Mouse (Mus musculus) embryonic facial prominence, embryonic 14.5 days (tissue): Measurements from ENCODE around the gene Dhx30. TPM values are rescaled to one million over a fixed set of nuclear protein-coding genes. Genes with fewer than 3 reads are reported as not detected.
"Not testable (repeated sequence)": the region's sequence is repeated elsewhere in the genome, so short reads cannot be mapped to it uniquely, and the experiment has no call there.

ENCODE experiments used
- ATAC-seq: fragments of 200-750 bp; cut with Nextera tagmentation; 2 replicates; pipeline ENCODE4 v1.8.0; 2017; ENCODE audit warnings: low read depth, moderate number of reproducible peaks, moderate TSS enrichment
- DNase-seq: peaks from one replicate; pipeline ENCODE4 v3.0.0-alpha.2; 2015; ENCODE audit warnings: low spot score
- H3K27ac ChIP-seq: fragments of 300-500 bp; sonication (generic); replicated peaks from 2 replicates; pipeline ENCODE4 v1.5.1; 2014; ENCODE audit warnings: low read depth, mild to moderate bottlenecking, low read length, moderate library complexity
- H3K27me3 ChIP-seq: fragments of 300-500 bp; sonication (generic); replicated peaks from 2 replicates; pipeline ENCODE4 v1.6.1; 2014; ENCODE audit warnings: low read length; ENCODE audit not compliant: control insufficient read depth, insufficient read depth
- H3K36me3 ChIP-seq: fragments of 300-500 bp; sonication (generic); 2 replicates; pipeline ENCODE4 v1.6.1; 2014; ENCODE audit warnings: low read length, mixed read lengths; ENCODE audit not compliant: control insufficient read depth, insufficient read depth
- H3K4me1 ChIP-seq: fragments of 300-500 bp; sonication (generic); 2 replicates; pipeline ENCODE4 v1.6.1; 2014; ENCODE audit warnings: antibody characterized with exemption, low read length; ENCODE audit not compliant: control insufficient read depth, insufficient read depth
- H3K4me2 ChIP-seq: fragments of 300-500 bp; sonication (generic); 2 replicates; pipeline ENCODE4 v1.6.1; 2014; ENCODE audit warnings: low read depth, mild to moderate bottlenecking, low read length, moderate library complexity, mixed read lengths
- H3K4me3 ChIP-seq: fragments of 300-500 bp; sonication (generic); 2 replicates; pipeline ENCODE4 v1.5.1; 2014; ENCODE audit warnings: low read depth, mild to moderate bottlenecking, low read length
- H3K9ac ChIP-seq: fragments of 300-500 bp; sonication (generic); 2 replicates; pipeline ENCODE4 v1.6.1; 2014; ENCODE audit warnings: low read depth, mild to moderate bottlenecking, low read length, moderate library complexity, mixed read lengths
- H3K9me3 ChIP-seq: fragments of 300-500 bp; sonication (generic); 2 replicates; pipeline ENCODE4 v1.6.1; 2016; ENCODE audit warnings: low read length; ENCODE audit not compliant: control insufficient read depth
- WGBS: fragments of 180-500 bp; shearing (Covaris S2); extraction: QIAGEN DNeasy Blood & Tissue Kit; methylation state at CpG from one replicate; pipeline ENCODE4 v1.1.7; 2014; 5-methylcytosine and 5-hydroxymethylcytosine counted together
- polyA plus RNA-seq: library from polyadenylated mRNA; unstranded; fragments of >200 nt; fragmentation: Nextera tagmentation; extraction: Ambion mirVana; gene quantifications from 2 replicates; pipeline ENCODE4 v1.2.1, GENCODE M21; 2014

Gene Dhx30
- polyA plus RNA-seq, 1 experiment from 2014 or later: 110 TPM

DNA sequence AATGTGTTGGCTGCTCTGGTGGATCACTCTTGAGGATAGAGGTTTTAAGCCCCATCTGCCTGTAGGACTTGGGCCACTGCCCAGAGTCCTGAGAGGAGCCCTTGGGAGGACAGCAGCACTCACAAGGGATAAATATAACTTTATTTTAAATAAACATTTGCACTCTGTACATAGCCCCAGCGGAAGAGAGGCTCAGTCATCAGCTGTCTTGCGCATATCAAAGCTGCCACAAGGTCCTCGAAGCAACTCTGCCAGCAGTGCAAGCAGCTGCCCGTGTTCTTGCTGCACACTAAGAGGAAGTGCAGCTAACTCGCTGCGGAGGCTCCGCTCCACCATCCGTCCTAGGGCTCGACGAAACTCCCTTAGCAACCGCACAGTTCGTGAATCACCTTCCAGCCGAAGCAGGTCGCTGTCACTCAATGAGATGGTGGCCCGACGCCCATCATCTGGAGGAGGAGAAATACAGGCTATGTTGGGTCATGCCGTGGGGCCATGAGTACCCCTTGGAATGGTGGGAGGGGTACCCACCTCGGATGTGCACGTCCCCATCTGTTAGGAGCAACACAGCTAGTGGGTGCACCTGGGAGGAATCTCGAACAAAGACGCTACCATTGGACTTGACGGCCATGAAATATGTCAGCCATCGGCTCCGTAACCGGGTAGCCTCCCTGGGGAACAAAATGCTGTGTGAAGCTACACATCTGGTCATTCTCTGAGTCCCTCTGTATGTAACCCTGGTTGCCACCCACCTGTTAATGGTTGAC is 33.2 kb downstream of the Dhx30 start:
- peaks cover 97% of the 10 kb centered on the region for H3K36me3 ChIP-seq
- H3K27ac ChIP-seq: peak overlapping the region; percentile 10; the same call in 1 of the 2 replicates
- DNase-seq (peak; percentile 67), ATAC-seq (peak; percentile 61)
- WGBS: 90% methylated on average over 25 of the region's 25 CpGs
- H3K27me3 ChIP-seq: no peaks in the 10 kb centered on the region
- H3K4me2 ChIP-seq: no peak overlapping the region
- H3K9ac ChIP-seq: no peak overlapping the region
- no peaks in the 10 kb centered on the region for H3K4me1 ChIP-seq
- H3K9me3 ChIP-seq: no peaks in the 10 kb centered on the region
- no peak overlapping the region for H3K4me3 ChIP-seq

DNA sequence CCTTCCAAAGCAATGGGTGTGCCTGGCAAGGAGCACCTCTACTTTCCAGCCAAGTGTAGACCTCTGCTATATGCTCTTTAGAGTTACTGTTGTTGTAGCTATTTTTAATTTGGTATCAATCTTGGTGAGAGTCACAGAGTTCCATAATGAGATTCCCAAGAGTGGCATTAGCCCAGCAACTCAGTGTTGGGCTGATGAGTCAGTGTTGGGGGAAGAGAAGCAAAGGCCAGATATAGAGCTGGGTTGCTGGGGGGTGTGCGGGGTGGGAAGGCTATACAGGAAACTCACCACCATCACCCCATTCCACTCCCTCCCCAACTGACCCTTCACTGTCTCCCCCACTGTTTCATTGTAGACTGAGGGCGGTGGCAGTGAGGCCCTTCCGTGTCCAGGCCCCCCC is 36.6 kb downstream of the Dhx30 start:
- H3K36me3 ChIP-seq: peaks cover 90% of the 10 kb centered on the region
- H3K4me3 ChIP-seq: no peak overlapping the region
- H3K9me3 ChIP-seq: no peaks in the 10 kb centered on the region
- H3K9ac ChIP-seq: no peak overlapping the region
- H3K4me2 ChIP-seq: no peak overlapping the region
- ATAC-seq (no peak), DNase-seq (no peak)
- H3K27ac ChIP-seq: no peak overlapping the region
- no peaks in the 10 kb centered on the region for H3K4me1 ChIP-seq
- WGBS: 78% methylated on average over 3 of the region's 3 CpGs
- no peaks in the 10 kb centered on the region for H3K27me3 ChIP-seq

DNA sequence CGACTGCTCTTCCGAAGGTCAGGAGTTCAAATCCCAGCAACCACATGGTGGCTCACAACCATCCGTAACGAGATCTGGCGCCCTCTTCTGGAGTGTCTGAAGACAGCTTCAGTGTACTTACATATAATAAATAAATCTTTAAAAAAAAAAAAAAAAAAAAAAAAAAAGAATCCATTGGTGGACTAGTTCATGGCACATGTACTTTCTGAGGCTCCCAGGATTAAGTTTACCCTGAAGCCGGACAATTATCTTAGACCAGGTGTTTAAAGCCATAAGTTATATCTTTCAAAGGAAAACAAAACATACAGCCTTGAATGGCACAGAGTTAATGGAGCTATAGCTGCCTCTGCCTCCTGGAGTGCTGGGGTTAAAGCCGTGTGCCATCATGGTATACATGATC is 41.2 kb downstream of the Dhx30 start:
- not testable (repeated sequence) for ATAC-seq, H3K4me2 ChIP-seq, H3K4me1 ChIP-seq, H3K9me3 ChIP-seq, H3K4me3 ChIP-seq, H3K27ac ChIP-seq, H3K27me3 ChIP-seq, H3K9ac ChIP-seq, DNase-seq
- peaks cover 73% of the 10 kb centered on the region for H3K36me3 ChIP-seq
- WGBS: 79% methylated on average over 4 of the region's 7 CpGs

DNA sequence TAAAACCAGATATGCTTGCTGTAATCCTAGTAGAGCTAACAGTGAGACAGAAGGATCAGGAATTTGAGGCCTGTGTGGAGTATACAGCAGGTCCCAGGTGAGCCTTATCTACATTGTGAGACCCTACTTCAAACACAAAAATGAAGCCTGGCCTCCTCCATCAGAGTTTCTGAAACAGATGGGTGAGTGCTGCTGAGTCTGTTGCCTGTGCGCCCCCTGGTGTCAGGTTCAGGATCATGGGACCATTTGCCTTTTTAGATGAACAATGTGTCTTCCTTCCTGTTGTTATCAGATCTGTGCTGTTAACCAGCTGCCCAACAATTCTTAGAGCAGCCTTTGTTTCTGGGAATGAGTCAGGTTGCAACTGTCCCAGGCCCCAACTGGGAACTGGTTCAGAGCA is 45.8 kb downstream of the Dhx30 start:
- peak; percentile 24; the same call in 1 of the 2 replicates for ATAC-seq
- peak; percentile 69 for DNase-seq
- Histone ChIP-seq H3K9ac (no peak overlapping the region), H3K4me3 (no peak overlapping the region), H3K9me3 (no peaks in the 10 kb centered on the region), H3K27me3 (no peaks in the 10 kb centered on the region), H3K4me2 (no peak overlapping the region), H3K36me3 (peaks cover 65% of the 10 kb centered on the region), H3K27ac (no peak overlapping the region), H3K4me1 (no peaks in the 10 kb centered on the region)
- WGBS: 0% methylated on average over 1 of the region's 1 CpGs

DNA sequence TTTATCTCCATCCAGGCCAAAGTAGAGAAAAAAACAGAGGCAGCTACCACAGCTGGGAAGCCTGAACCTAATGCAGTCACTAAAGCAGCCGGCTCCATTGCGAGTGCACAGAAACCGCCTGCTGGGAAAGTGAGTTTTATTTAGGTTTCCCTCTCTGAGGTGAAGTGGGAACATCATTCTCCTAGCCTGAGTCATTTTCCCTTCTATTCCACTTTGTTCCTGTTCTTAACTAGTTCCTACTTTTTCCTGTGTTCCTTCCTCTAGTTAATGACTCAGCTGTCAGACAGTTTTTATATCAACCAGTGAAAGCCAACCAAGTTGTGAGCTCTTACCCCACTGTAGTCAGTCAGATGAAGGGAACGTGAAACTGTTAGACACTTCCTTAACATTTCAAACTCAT is 46.6 kb downstream of the Dhx30 start:
- Histone ChIP-seq H3K4me3 (no peak overlapping the region), H3K4me2 (no peak overlapping the region), H3K9me3 (no peaks in the 10 kb centered on the region), H3K36me3 (peaks cover 71% of the 10 kb centered on the region), H3K4me1 (no peaks in the 10 kb centered on the region), H3K27me3 (no peaks in the 10 kb centered on the region), H3K27ac (no peak overlapping the region; the same call in 1 of the 2 replicates), H3K9ac (no peak overlapping the region)
- 85% methylated on average over 4 of the region's 4 CpGs for WGBS
- no peak for DNase-seq
- no peak for ATAC-seq

- Histone ChIP-seq H3K27me3 (no peaks in the 10 kb centered on the region), H3K27ac (no peak overlapping the region), H3K9ac (no peak overlapping the region), H3K9me3 (no peaks in the 10 kb centered on the region), H3K4me3 (no peak overlapping the region), H3K4me2 (no peak overlapping the region), H3K4me1 (no peaks in the 10 kb centered on the region), H3K36me3 (peaks cover 72% of the 10 kb centered on the region)
- no peak for DNase-seq
- WGBS: 80% methylated on average over 9 of the region's 9 CpGs
- ATAC-seq: no peak
Observed at GRCm38 (mm10) chr9:110070358-110070757, 47.3 kb downstream of the Dhx30 start.

- no peak overlapping the region for H3K27ac ChIP-seq
- peaks cover 71% of the 10 kb centered on the region for H3K36me3 ChIP-seq
- ATAC-seq (no peak), DNase-seq (no peak)
- H3K4me3 ChIP-seq: no peak overlapping the region
- H3K27me3 ChIP-seq: no peaks in the 10 kb centered on the region
- H3K4me1 ChIP-seq: no peaks in the 10 kb centered on the region
- H3K9ac ChIP-seq: no peak overlapping the region
- no peak overlapping the region for H3K4me2 ChIP-seq
- WGBS: 91% methylated on average over 6 of the region's 6 CpGs
- H3K9me3 ChIP-seq: no peaks in the 10 kb centered on the region
Observed at GRCm38 (mm10) chr9:110068745-110069144, 48.9 kb downstream of the Dhx30 start.

GRCm38 (mm10) chr9:110064641-110065040 is 53.0 kb downstream of the Dhx30 start:
- Histone ChIP-seq H3K4me3 (no peak overlapping the region), H3K36me3 (peaks cover 54% of the 10 kb centered on the region), H3K9me3 (no peaks in the 10 kb centered on the region), H3K27me3 (no peaks in the 10 kb centered on the region), H3K9ac (no peak overlapping the region), H3K4me1 (no peaks in the 10 kb centered on the region), H3K4me2 (no peak overlapping the region), H3K27ac (no peak overlapping the region)
- ATAC-seq (no peak), DNase-seq (no peak)

GRCm38 (mm10) chr9:110062861-110063260 is 54.8 kb downstream of the Dhx30 start:
- DNase-seq (no peak), ATAC-seq (no peak)
- Histone ChIP-seq H3K9ac (no peak overlapping the region), H3K4me2 (no peak overlapping the region), H3K27me3 (no peaks in the 10 kb centered on the region), H3K27ac (no peak overlapping the region), H3K9me3 (no peaks in the 10 kb centered on the region), H3K4me1 (no peaks in the 10 kb centered on the region), H3K4me3 (no peak overlapping the region), H3K36me3 (peaks cover 36% of the 10 kb centered on the region)
- WGBS: 92% methylated on average over 6 of the region's 6 CpGs
